Mouse (Mus musculus): ENCODE results near the gene Tmem29. TPM values are rescaled to one million over a fixed set of nuclear protein-coding genes. Genes with fewer than 3 reads are reported as not detected.
"Not testable (repeated sequence)": the region's sequence is repeated elsewhere in the genome, so short reads cannot be mapped to it uniquely, and the experiment has no call there.

Gene Tmem29
- 15.4 and 18.3 TPM in 2 replicates for polyA plus RNA-seq (2014; fragmentation: Nextera tagmentation; extraction: Ambion mirVana)

DNA sequence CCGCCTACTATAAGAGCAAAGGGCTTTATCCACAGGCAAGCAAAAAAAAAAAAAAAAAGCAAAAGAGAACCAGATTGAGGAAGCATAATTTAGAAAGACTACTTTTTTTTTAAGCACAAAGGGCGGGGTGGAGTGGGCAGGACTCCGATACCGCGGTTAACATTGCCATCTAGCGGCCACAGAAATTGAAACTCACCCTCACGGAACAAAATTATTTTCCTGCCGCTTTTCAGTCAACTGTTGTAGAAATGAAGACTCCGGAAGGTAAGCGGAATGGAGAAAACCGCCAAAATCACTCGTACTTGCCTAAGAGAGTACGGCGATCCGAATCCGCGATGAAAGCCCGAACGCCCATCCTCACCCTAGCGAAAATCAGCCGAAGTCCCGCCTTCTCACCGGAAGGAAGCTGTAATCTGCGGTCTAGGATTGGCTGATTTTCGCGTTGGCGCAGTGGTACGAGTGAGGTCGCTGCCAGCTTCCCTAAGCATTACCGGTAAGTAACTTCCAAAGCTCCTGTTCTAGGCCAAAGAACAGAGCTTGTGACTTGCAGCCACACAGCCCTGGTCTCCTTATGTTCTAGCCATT, at the start of gene Tmem29:
Tmem29 (minus strand) TSS at position 389 of the 585 bp plus-strand sequence.
- Histone ChIP-seq H3K27me3 (ENCODE audit: control insufficient read depth, insufficient read depth, low read length) (no peaks in the 10 kb centered on the region), H3K27ac (replicated peaks in 1 of 2; ENCODE audit: control insufficient read depth in 1 of 2, insufficient read depth in 1 of 2, low read depth in 2 of 2, low read length in 2 of 2) (peak within 1 kb of the TSS; percentile 65 to 80)
- under 1% methylated on average over 30 of the region's 30 CpGs for WGBS

DNA sequence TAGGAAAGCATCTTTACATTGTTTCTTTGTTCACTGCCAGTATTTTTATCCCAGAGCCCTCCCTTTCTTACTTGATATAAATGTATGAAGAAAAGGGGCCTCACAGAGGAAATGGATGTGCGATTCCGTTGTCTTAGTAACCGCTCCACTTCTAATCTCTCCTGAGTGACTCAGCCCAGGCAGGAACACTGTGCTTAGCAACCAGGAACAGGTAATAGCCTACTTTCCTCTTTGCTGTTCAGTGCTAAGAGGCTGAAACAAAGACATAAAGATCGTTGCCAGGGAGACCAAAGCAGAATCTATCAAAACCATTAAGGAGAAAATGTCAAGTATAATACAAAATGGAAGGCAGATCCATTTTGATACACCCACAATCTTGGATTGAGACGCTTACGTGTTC, 49.7 kb upstream of the Tmem29 start:
- Histone ChIP-seq H3K27ac (replicated peaks in 1 of 2; ENCODE audit: control insufficient read depth in 1 of 2, insufficient read depth in 1 of 2, low read depth in 2 of 2, low read length in 2 of 2) (no peak overlapping the region), H3K36me3 (ENCODE audit: control insufficient read depth, insufficient read depth, low read length) (no peaks in the 10 kb centered on the region), H3K4me2 (ENCODE audit: low read length) (no peak overlapping the region), H3K27me3 (ENCODE audit: control insufficient read depth, insufficient read depth, low read length) (no peaks in the 10 kb centered on the region), H3K9me3 (ENCODE audit: control insufficient read depth, low read length) (no peaks in the 10 kb centered on the region), H3K4me1 (ENCODE audit: control insufficient read depth in 2 of 2, insufficient read depth in 2 of 2, low read length in 2 of 2) (no peaks in the 10 kb centered on the region), H3K9ac (ENCODE audit: low read length) (no peak overlapping the region), H3K4me3 (ENCODE audit: control insufficient read depth in 1 of 2, insufficient read depth in 1 of 2, low read depth in 1 of 2, low read length in 2 of 2) (no peak overlapping the region)
- 67% methylated on average over 6 of the region's 6 CpGs for WGBS
- no peak for ATAC-seq (ENCODE audit: insufficient number of reproducible peaks, insufficient read depth, low FRiP score, low read depth)

More for the DNA sequence above, at the start of gene Tmem29:
- H3K36me3 ChIP-seq (ENCODE audit: control insufficient read depth, insufficient read depth, low read length) = no peaks in the 10 kb centered on the region
- peak within 1 kb of the TSS; percentile 70 for H3K9ac ChIP-seq (ENCODE audit: low read length)
- no peaks in the 10 kb centered on the region for H3K9me3 ChIP-seq (ENCODE audit: control insufficient read depth, low read length)
- no peaks in the 10 kb centered on the region for H3K4me1 ChIP-seq (ENCODE audit: control insufficient read depth in 2 of 2, insufficient read depth in 2 of 2, low read length in 2 of 2)
- ATAC-seq (ENCODE audit: insufficient number of reproducible peaks, insufficient read depth, low FRiP score, low read depth) = peak; percentile 90
- H3K4me3 ChIP-seq (ENCODE audit: control insufficient read depth in 1 of 2, insufficient read depth in 1 of 2, low read depth in 1 of 2, low read length in 2 of 2) = peak within 1 kb of the TSS; percentile 47 to 77
- H3K4me2 ChIP-seq (ENCODE audit: low read length) = peak within 1 kb of the TSS; percentile 60

- not testable (repeated sequence) for H3K4me2 ChIP-seq (ENCODE audit: low read length); H3K36me3 ChIP-seq (ENCODE audit: control insufficient read depth, insufficient read depth, low read length); H3K4me3 ChIP-seq (ENCODE audit: control insufficient read depth in 1 of 2, insufficient read depth in 1 of 2, low read depth in 1 of 2, low read length in 2 of 2); ATAC-seq (ENCODE audit: insufficient number of reproducible peaks, insufficient read depth, low FRiP score, low read depth); H3K27ac ChIP-seq (replicated peaks in 1 of 2; ENCODE audit: control insufficient read depth in 1 of 2, insufficient read depth in 1 of 2, low read depth in 2 of 2, low read length in 2 of 2); H3K9ac ChIP-seq (ENCODE audit: low read length); H3K9me3 ChIP-seq (ENCODE audit: control insufficient read depth, low read length); H3K4me1 ChIP-seq (ENCODE audit: control insufficient read depth in 2 of 2, insufficient read depth in 2 of 2, low read length in 2 of 2); H3K27me3 ChIP-seq (ENCODE audit: control insufficient read depth, insufficient read depth, low read length)
- 43% methylated on average over 1 of the region's 10 CpGs for WGBS
These were observed 28.9 kb upstream of the Tmem29 start for GRCm38 (mm10) chrX:150487811-150488210.

GRCm38 (mm10) chrX:150486314-150487030, 27.5 kb upstream of the Tmem29 start:
- H3K9me3 ChIP-seq (ENCODE audit: control insufficient read depth, low read length); H3K4me2 ChIP-seq (ENCODE audit: low read length); H3K36me3 ChIP-seq (ENCODE audit: control insufficient read depth, insufficient read depth, low read length): not testable (repeated sequence)

GRCm38 (mm10) chrX:150477854-150478780, 19.2 kb upstream of the Tmem29 start:
- Histone ChIP-seq H3K4me1 (ENCODE audit: control insufficient read depth in 2 of 2, insufficient read depth in 2 of 2, low read length in 2 of 2) (no peaks in the 10 kb centered on the region), H3K4me3 (ENCODE audit: control insufficient read depth in 1 of 2, insufficient read depth in 1 of 2, low read depth in 1 of 2, low read length in 2 of 2) (peak overlapping the region; percentile 51 to 92), H3K4me2 (ENCODE audit: low read length) (peak overlapping the region; percentile 46), H3K9ac (ENCODE audit: low read length) (peak overlapping the region; percentile 66), H3K27me3 (ENCODE audit: control insufficient read depth, insufficient read depth, low read length) (no peaks in the 10 kb centered on the region), H3K9me3 (ENCODE audit: control insufficient read depth, low read length) (no peaks in the 10 kb centered on the region), H3K36me3 (ENCODE audit: control insufficient read depth, insufficient read depth, low read length) (no peaks in the 10 kb centered on the region), H3K27ac (replicated peaks in 1 of 2; ENCODE audit: control insufficient read depth in 1 of 2, insufficient read depth in 1 of 2, low read depth in 2 of 2, low read length in 2 of 2) (peak overlapping the region; percentile 85 to 99)
- WGBS = 1% methylated on average over 34 of the region's 34 CpGs
- ATAC-seq (ENCODE audit: insufficient number of reproducible peaks, insufficient read depth, low FRiP score, low read depth) = peak; percentile 96

More at GRCm38 (mm10) chrX:150486314-150487030, 27.5 kb upstream of the Tmem29 start:
- not testable (repeated sequence) for H3K27ac ChIP-seq (replicated peaks in 1 of 2; ENCODE audit: control insufficient read depth in 1 of 2, insufficient read depth in 1 of 2, low read depth in 2 of 2, low read length in 2 of 2); ATAC-seq (ENCODE audit: insufficient number of reproducible peaks, insufficient read depth, low FRiP score, low read depth); H3K9ac ChIP-seq (ENCODE audit: low read length); H3K4me1 ChIP-seq (ENCODE audit: control insufficient read depth in 2 of 2, insufficient read depth in 2 of 2, low read length in 2 of 2); H3K27me3 ChIP-seq (ENCODE audit: control insufficient read depth, insufficient read depth, low read length)
- WGBS = 50% methylated on average over 8 of the region's 22 CpGs
- 0 out of 4 replicates have a peak overlapping the region, but pooled peaks of 1 of the 2 experiments have one; percentile 12 for H3K4me3 ChIP-seq (ENCODE audit: control insufficient read depth in 1 of 2, insufficient read depth in 1 of 2, low read depth in 1 of 2, low read length in 2 of 2)

GRCm38 (mm10) chrX:150471416-150471815, 12.5 kb upstream of the Tmem29 start:
- no peak overlapping the region for H3K4me3 ChIP-seq (ENCODE audit: control insufficient read depth in 1 of 2, insufficient read depth in 1 of 2, low read depth in 1 of 2, low read length in 2 of 2)
- 61% methylated on average over 1 of the region's 1 CpGs for WGBS
- no peaks in the 10 kb centered on the region for H3K36me3 ChIP-seq (ENCODE audit: control insufficient read depth, insufficient read depth, low read length)
- H3K4me2 ChIP-seq (ENCODE audit: low read length) = no peak overlapping the region
- no peak overlapping the region for H3K9ac ChIP-seq (ENCODE audit: low read length)
- H3K27ac ChIP-seq (replicated peaks in 1 of 2; ENCODE audit: control insufficient read depth in 1 of 2, insufficient read depth in 1 of 2, low read depth in 2 of 2, low read length in 2 of 2) = no peak overlapping the region
- H3K9me3 ChIP-seq (ENCODE audit: control insufficient read depth, low read length) = no peaks in the 10 kb centered on the region
- no peaks in the 10 kb centered on the region for H3K4me1 ChIP-seq (ENCODE audit: control insufficient read depth in 2 of 2, insufficient read depth in 2 of 2, low read length in 2 of 2)
- no peak for ATAC-seq (ENCODE audit: insufficient number of reproducible peaks, insufficient read depth, low FRiP score, low read depth)
- no peaks in the 10 kb centered on the region for H3K27me3 ChIP-seq (ENCODE audit: control insufficient read depth, insufficient read depth, low read length)

DNA sequence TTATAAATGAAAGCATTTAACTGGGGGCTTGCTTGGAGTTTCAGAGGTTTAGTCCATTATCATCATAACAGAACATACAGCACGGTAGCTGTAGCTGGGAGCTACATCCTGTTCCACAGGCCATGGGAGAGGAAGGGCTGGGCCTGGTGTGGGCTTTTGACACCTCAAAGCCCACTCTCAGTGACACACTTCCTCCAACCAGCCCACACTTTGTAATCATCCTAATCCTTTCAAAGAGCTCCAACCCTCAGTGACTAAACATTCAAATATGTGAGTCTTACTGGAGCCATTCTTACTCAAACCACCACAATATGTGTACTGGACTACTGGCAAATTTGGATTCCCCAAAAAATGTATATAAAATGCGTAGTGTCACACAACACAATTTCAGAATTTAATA, 9.3 kb upstream of the Tmem29 start:
- Histone ChIP-seq H3K4me1 (ENCODE audit: control insufficient read depth in 2 of 2, insufficient read depth in 2 of 2, low read length in 2 of 2) (no peaks in the 10 kb centered on the region), H3K36me3 (ENCODE audit: control insufficient read depth, insufficient read depth, low read length) (no peaks in the 10 kb centered on the region), H3K27ac (replicated peaks in 1 of 2; ENCODE audit: control insufficient read depth in 1 of 2, insufficient read depth in 1 of 2, low read depth in 2 of 2, low read length in 2 of 2) (no peak overlapping the region), H3K9me3 (ENCODE audit: control insufficient read depth, low read length) (no peaks in the 10 kb centered on the region), H3K4me3 (ENCODE audit: control insufficient read depth in 1 of 2, insufficient read depth in 1 of 2, low read depth in 1 of 2, low read length in 2 of 2) (no peak overlapping the region), H3K27me3 (ENCODE audit: control insufficient read depth, insufficient read depth, low read length) (no peaks in the 10 kb centered on the region), H3K9ac (ENCODE audit: low read length) (no peak overlapping the region), H3K4me2 (ENCODE audit: low read length) (no peak overlapping the region)
- no peak for ATAC-seq (ENCODE audit: insufficient number of reproducible peaks, insufficient read depth, low FRiP score, low read depth)
- WGBS = 62% methylated on average over 2 of the region's 2 CpGs
